Mouse (Mus musculus) megakaryocyte-erythroid progenitor cell, adult 5-6 weeks (primary cell): ENCODE data around the gene Btg3. TPM values are rescaled to one million over a fixed set of nuclear protein-coding genes. Genes with fewer than 3 reads are reported as not detected.

Experiments
- ATAC-seq: replicated peaks from 2 replicates; pipeline ENCODE4 v1.8.0; 2016; ENCODE audit warnings: mild to moderate bottlenecking, inconsistent platforms; ENCODE audit not compliant: severe bottlenecking, poor library complexity, low FRiP score, low TSS enrichment
- total RNA-seq, 2 experiments: library from RNA; stranded (forward) in 1 of 2; stranded (reverse) in 1 of 2; fragments of 200-1000, 215-1000 nt in 1 of 2; fragments of >200 nt in 1 of 2; fragmentation: Nextera tagmentation in 1 of 2; gene quantifications; 2 replicates each; pipeline ENCODE4 v1.2.3; 2014 to 2017

The Btg3 gene
- total RNA-seq, 2 experiments from 2014 or later, result 24.2 to 43.5 TPM

DNA sequence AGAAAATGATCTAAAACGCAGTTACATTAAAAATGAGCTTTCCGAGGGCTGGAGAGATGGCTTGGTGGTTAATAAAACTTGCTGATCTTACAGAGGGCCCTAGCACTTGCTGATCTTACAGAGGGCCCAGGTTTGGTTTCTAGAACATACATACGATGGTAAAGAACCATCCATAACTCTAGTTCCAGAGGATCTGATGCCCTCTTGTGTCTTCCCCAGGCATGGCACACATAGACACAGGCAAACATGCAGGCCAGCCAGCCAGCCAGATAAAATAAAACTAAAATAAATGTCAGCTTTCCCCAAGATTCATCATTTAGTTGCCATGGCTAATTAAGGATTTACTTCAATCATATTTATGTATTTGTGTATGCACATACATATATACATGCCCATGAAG is 19.2 kb downstream of the Btg3 start:
- 0 out of 2 replicates have a peak, but pooled peaks have one; percentile 50 for ATAC-seq

- ATAC-seq, result no peak
Measured at GRCm38 (mm10) chr16:78347328-78347926, 29.6 kb downstream of the Btg3 start.

- ATAC-seq, result no peak
Measured at GRCm38 (mm10) chr16:78346662-78347327, 30.2 kb downstream of the Btg3 start.

DNA sequence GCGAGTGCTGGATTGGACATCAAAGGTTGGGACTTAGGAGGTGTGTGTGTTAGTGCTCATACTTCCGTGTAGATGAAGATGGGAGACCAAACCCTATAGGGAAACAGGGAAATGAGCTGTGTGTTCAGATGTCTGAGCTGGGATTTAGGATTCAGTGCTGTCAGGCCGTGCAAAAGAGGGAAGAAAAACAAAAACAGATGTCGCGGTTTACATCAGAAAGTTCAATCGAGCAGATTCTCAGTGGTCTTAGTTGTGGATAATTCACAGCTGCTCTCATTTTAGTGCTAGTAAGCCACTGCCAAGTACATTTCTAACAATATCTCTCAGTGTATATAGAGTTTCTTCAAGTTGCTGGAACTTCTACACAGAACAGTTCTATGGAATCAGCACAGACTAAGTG is 33.2 kb downstream of the Btg3 start:
- no peak for ATAC-seq

DNA sequence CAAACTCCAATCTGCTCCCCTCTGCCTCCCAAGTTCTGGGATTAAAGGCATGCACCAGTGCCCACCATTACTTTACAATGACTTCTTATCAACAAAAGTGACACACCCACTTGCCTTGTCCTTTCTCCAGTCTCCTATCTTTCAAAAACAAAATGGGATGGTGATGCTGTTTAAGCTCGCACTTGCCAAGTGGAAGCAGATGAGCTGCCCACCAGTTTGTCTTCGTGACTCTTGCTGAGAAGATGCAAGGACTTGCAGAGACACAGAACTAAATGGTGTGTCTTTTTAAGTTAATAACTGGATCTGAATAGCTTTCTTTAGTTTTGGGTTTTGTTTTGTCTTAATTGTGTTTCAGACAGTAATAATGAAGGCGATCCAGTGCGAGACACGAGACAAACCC is 34.2 kb downstream of the Btg3 start:
- ATAC-seq, result no peak

DNA sequence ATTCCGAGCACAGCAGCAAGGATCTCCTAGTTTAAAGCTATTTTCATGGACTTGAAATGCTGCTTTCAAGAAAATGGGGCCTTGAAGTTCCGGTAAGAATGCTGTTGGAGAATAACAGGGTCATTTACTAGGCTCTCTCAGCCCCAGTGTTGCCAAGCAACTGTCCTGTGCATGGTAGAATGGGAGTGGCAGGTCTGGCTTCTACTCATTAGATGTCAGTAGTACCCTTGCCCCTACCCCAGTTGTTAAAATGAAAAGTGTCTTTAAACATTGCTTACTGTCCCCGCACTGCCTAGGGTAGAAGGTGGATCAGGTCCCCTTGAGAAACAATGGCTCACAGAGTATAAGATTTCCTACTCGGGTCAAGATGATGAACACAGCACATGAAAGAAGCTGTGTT is 35.6 kb downstream of the Btg3 start:
- no peak for ATAC-seq

DNA sequence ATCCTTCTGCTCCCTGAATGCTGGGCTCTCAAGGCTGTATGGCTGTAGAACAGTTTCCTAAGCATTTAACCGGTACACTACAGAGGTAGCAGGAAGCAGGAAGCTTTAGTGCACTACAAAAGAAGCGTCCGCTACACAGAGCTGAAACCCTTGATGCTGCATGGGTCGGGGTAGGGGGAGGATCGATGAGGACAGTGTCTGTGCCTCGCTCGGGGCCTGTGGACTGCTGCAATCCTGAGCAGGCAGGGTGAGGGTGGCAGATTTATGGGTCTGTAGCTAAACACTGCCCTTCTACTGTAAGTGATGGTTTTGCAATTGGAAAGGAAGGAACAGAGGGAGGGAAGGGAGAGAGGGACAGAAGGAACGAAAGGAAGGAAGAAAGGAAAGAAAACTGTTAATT is 39.8 kb downstream of the Btg3 start:
- no peak for ATAC-seq

DNA sequence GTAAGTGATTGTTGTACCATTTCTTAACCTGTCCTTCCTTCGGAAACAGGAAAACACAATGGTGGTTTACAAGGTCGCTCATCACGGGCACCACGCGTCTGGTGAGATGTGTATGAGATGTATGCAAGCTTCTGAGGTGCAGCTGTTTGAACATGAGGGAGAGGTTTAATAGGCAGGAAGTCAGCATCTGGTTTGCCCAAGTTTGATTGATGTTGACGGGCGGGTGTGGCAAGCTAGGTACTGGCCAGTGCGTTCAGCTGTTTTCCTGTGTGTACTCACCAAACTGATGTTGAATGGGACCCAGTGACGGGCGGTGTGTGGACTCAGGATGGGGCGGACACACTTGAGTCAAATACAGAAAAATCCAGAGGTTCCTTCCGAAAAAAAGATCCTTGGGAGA is 49.0 kb downstream of the Btg3 start:
- ATAC-seq, result no peak

- ATAC-seq, result no peak
Measured at GRCm38 (mm10) chr16:78327562-78327961, 49.4 kb downstream of the Btg3 start.

GRCm38 (mm10) chr16:78325972-78326848 is 50.8 kb downstream of the Btg3 start:
- no peak for ATAC-seq

DNA sequence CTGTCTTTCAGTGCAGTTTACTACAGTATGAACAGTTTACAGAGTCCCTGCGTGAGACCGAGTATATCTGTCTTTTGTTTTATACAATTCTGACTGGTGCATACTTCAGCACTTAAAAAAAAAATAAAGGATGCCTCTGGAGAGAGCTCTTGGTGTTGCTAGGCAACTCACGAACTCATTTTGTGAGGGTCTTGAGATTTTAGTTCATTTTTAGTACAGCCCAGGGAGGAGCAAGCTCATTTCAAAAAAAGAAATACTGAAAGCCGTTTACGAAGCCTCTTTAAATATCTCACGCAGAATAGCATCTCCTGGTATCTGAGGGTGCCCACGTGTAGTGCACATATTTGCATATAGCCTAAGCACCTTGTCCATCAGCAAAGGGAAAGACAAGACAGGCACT is 54.9 kb downstream of the Btg3 start:
- no peak for ATAC-seq

GRCm38 (mm10) chr16:78321559-78321958 is 55.4 kb downstream of the Btg3 start:
- no peak for ATAC-seq

GRCm38 (mm10) chr16:78319711-78320110 is 57.3 kb downstream of the Btg3 start:
- no peak for ATAC-seq

- ATAC-seq, result no peak
Measured at GRCm38 (mm10) chr16:78317960-78318359, 59.0 kb downstream of the Btg3 start.

GRCm38 (mm10) chr16:78316849-78317248 is 60.1 kb downstream of the Btg3 start:
- ATAC-seq, result peak; percentile 87

GRCm38 (mm10) chr16:78314026-78314425 is 63.0 kb downstream of the Btg3 start:
- ATAC-seq, result no peak

DNA sequence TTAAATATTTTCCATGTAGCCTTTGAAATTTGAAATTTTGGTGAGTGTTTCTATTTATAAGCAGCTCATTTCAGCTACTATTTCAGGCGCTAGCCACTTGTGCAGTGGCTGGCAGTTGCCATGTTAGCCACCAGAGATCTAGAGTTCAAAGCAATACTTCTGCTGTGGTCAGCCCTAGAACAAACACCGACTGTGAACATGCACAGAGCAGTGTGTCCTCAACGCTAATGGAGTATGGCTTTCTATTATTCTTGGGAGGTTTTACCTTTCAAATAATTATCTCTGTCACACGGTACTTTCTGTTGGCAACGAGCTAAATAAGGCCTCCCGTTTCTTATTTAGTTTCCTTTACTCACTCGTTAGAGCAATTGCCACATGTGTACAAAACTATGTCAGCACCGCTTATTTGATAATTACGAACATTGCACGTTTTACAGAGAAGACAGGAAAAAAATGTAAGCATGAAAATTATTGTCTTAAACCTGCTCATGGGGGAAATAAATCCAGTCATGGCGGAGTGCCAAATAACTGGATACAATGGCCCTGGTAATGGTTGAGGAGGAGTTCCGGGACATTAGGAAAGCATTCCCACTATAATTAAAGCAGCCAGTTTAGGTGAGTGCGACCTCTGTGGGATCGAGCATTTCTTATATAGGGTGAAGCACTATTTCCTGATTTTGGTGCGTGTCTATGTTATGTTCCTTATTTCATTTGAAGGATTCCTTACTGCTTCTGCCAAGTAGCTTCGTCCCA is 63.7 kb downstream of the Btg3 start:
- ATAC-seq, result no peak

GRCm38 (mm10) chr16:78309258-78309657 is 67.7 kb downstream of the Btg3 start:
- no peak for ATAC-seq

GRCm38 (mm10) chr16:78307476-78308192 is 69.4 kb downstream of the Btg3 start:
- no peak for ATAC-seq
